Mouse (Mus musculus) hindbrain, postnatal 0 days (tissue): ENCODE data around the gene Khdrbs1. TPM values are rescaled to one million over a fixed set of nuclear protein-coding genes. Genes with fewer than 3 reads are reported as not detected.

ENCODE experiments used
- ATAC-seq: fragments of 200-750 bp; cut with Nextera tagmentation; 2 replicates; pipeline ENCODE4 v1.8.0; 2017; ENCODE audit warnings: mild to moderate bottlenecking, moderate TSS enrichment, moderate library complexity
- DNase-seq: peaks from one replicate; pipeline ENCODE4 v3.0.0-alpha.2; 2015; ENCODE audit warnings: low spot score
- H3K27ac ChIP-seq: fragments of 300-500 bp; sonication (generic); 2 replicates; pipeline ENCODE4 v1.5.1; 2014; ENCODE audit warnings: mild to moderate bottlenecking
- H3K27me3 ChIP-seq: fragments of 300-500 bp; sonication (generic); 2 replicates; pipeline ENCODE4 v1.6.1; 2014; ENCODE audit warnings: low read length, mixed read lengths; ENCODE audit not compliant: insufficient read depth
- H3K36me3 ChIP-seq: fragments of 300-500 bp; sonication (generic); 2 replicates; pipeline ENCODE4 v1.6.1; 2014; ENCODE audit warnings: low read length, mixed read lengths; ENCODE audit not compliant: insufficient read depth
- H3K4me1 ChIP-seq: fragments of 300-500 bp; sonication (generic); 2 replicates; pipeline ENCODE4 v1.6.1; 2014; ENCODE audit warnings: antibody characterized with exemption, low read length, mixed read lengths; ENCODE audit not compliant: insufficient read depth
- H3K4me2 ChIP-seq: fragments of 300-500 bp; sonication (generic); 2 replicates; pipeline ENCODE4 v1.6.1; 2014; ENCODE audit warnings: low read depth, mild to moderate bottlenecking, low read length, moderate library complexity, mixed read lengths
- H3K4me3 ChIP-seq: fragments of 300-500 bp; sonication (generic); 2 replicates; pipeline ENCODE4 v1.5.1; 2014; ENCODE audit warnings: low read length
- H3K9ac ChIP-seq: fragments of 300-500 bp; sonication (generic); replicated peaks from 2 replicates; pipeline ENCODE4 v1.6.1; 2014; ENCODE audit warnings: mild to moderate bottlenecking, low read length, moderate library complexity, mixed read lengths
- H3K9me3 ChIP-seq: fragments of 300-500 bp; sonication (generic); 2 replicates; pipeline ENCODE4 v1.6.1; 2016; ENCODE audit warnings: low read length, mixed read lengths
- CTCF ChIP-seq: IDR thresholded peaks from 2 replicates; pipeline ENCODE4 v1.5.1; 2016; ENCODE audit warnings: antibody characterized with exemption, control low read depth, low read depth
- WGBS: fragments of 180-500 bp; shearing (Covaris S2); extraction: QIAGEN DNeasy Blood & Tissue Kit; methylation state at CpG from one replicate; pipeline ENCODE4 v1.1.7; 2014; 5-methylcytosine and 5-hydroxymethylcytosine counted together
- polyA plus RNA-seq: library from polyadenylated mRNA; unstranded; fragments of >200 nt; fragmentation: Nextera tagmentation; extraction: Ambion mirVana; gene quantifications from 2 replicates; pipeline ENCODE4 v1.2.1, GENCODE M21; 2015
- total RNA-seq: library from RNA; depleted of rRNA; stranded (reverse); fragments of >200 nt; gene quantifications from 2 replicates; pipeline ENCODE4 v1.2.3, GENCODE M21; 2014

Khdrbs1 gene
- total and polyA plus RNA-seq, 2 experiments from 2014 or later = 75.1 to 86.5 TPM

DNA sequence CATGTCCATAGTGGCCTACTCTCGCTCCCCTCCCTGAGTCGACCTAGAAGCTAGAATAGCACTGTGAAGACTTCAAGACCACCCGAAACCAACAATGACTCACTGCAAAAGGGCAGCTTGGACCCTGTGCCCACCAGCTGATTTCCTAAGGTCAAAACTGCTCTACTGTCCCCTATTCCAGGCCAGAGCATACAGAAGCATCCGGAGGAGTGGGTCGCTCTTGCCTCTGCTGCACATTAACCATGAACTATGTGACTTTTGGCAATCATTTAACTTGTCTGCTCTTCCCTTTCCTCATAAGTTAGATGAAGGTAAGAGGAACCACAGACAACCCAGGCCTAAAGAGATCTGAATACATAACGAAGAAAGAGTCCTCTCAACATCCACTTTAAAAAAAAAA is 57.6 kb downstream of the Khdrbs1 start:
- TF ChIP-seq CTCF = no peak
- H3K36me3 ChIP-seq = peaks cover 61% of the 10 kb centered on the region
- no peaks in the 10 kb centered on the region for H3K9me3 ChIP-seq
- no peak overlapping the region for H3K4me2 ChIP-seq
- no peaks in the 10 kb centered on the region for H3K4me1 ChIP-seq
- H3K27ac ChIP-seq = no peak overlapping the region
- 97% methylated on average over 6 of the region's 6 CpGs for WGBS
- no peaks in the 10 kb centered on the region for H3K27me3 ChIP-seq
- H3K4me3 ChIP-seq = no peak overlapping the region
- H3K9ac ChIP-seq = no peak overlapping the region
- DNase-seq (no peak), ATAC-seq (no peak)

DNA sequence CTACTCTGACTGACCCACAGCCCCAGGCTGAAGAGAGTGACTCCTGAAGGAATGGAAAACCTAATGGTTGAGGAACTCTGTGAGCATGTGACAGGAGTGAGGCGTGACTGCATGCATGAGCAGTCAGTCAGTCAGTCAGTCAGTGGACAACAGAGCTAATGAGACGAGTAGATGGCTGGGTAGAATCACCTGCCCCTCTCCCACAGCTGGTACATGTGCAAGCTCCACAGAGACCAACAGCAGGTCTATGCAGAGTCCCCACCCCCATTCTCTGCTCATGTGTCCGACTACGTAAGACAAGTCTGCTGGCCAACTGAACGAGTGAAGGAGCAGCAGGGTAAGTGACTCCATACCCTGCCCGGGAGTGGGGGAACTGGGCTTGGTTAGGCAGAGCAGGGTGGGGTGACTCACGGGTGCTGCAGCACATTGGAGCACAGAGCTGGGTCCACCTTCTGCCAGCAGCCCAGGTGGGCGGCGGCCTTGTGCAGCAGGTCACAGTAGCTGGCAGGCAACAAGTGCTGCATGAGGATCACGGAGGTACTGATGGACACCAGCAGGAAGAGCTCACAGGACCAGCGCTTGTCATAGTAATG is 58.1 kb downstream of the Khdrbs1 start:
- no peaks in the 10 kb centered on the region for H3K27me3 ChIP-seq
- H3K4me3 ChIP-seq = no peak overlapping the region
- 87% methylated on average over 11 of the region's 11 CpGs for WGBS
- no peak overlapping the region for H3K4me2 ChIP-seq
- no peak for ATAC-seq
- peaks cover 56% of the 10 kb centered on the region for H3K36me3 ChIP-seq
- no peak overlapping the region for H3K27ac ChIP-seq
- no peaks in the 10 kb centered on the region for H3K4me1 ChIP-seq
- H3K9me3 ChIP-seq = no peaks in the 10 kb centered on the region
- no peak for DNase-seq
- TF ChIP-seq CTCF = no peak
- H3K9ac ChIP-seq = no peak overlapping the region

DNA sequence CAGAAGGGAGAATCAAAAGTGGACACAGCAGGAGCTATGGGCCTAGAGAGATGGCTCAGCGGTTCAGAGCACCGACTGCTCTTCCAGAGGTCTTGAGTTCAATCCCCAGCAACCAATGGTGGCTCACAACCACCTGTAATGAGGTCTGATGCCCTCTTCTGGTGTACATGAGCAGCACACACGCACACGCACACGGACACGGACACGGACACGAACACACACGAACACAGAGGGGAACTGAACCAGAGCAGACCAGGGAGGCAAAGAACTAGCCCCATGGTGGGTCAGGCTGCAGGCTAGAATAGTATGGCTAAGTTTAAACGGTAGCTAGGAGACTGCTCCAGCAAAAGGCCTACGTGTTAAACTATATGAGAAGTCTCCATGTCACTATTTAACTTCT is 60.3 kb downstream of the Khdrbs1 start:
- ATAC-seq (no peak), DNase-seq (no peak)
- H3K4me2 ChIP-seq = no peak overlapping the region
- no peaks in the 10 kb centered on the region for H3K27me3 ChIP-seq
- H3K4me3 ChIP-seq = no peak overlapping the region
- H3K9ac ChIP-seq = no peak overlapping the region
- WGBS = 96% methylated on average over 11 of the region's 11 CpGs
- no peak for TF ChIP-seq CTCF
- no peak overlapping the region for H3K27ac ChIP-seq
- H3K4me1 ChIP-seq = no peaks in the 10 kb centered on the region
- H3K36me3 ChIP-seq = peaks cover 64% of the 10 kb centered on the region
- no peaks in the 10 kb centered on the region for H3K9me3 ChIP-seq

DNA sequence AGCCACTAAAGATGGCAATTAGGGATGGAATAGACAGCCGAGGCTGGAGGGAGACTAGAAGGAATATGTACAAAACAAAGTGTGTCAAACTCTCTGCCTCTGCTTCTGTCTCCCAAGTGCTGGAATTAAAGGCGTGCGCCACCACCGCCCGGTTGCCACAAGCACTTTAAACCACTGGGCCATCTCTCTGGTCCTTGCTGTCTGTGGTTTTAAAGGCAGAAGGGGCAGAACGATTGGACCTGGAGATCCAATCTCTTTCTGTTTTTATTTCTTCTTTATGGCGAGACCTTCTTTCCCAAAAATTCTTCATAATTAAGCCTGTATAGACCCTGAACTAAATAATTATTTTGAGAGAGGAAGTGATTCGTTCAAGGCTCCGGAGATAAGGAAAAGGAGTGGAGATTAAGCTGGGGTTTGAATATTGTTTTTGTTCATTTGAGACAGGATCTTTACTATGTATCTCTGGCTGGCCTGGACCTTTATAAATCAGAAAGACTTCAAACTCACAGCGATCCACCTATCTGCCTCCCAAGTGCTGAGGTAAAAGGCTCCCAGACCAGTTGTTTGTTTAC is 69.1 kb downstream of the Khdrbs1 start:
- 9% methylated on average over 10 of the region's 10 CpGs for WGBS
- H3K4me3 ChIP-seq = peak overlapping the region; percentile 63
- peaks cover 3% of the 10 kb centered on the region for H3K4me1 ChIP-seq
- peak overlapping the region; percentile 94 for H3K27ac ChIP-seq
- DNase-seq = no peak
- ATAC-seq = peak; percentile 52; the same call in 1 of the 2 replicates
- peak overlapping the region; percentile 85 for H3K4me2 ChIP-seq
- no peaks in the 10 kb centered on the region for H3K27me3 ChIP-seq
- peaks cover 21% of the 10 kb centered on the region for H3K36me3 ChIP-seq
- H3K9me3 ChIP-seq = no peaks in the 10 kb centered on the region
- TF ChIP-seq CTCF = no peak
- peak overlapping the region; percentile 89 for H3K9ac ChIP-seq

DNA sequence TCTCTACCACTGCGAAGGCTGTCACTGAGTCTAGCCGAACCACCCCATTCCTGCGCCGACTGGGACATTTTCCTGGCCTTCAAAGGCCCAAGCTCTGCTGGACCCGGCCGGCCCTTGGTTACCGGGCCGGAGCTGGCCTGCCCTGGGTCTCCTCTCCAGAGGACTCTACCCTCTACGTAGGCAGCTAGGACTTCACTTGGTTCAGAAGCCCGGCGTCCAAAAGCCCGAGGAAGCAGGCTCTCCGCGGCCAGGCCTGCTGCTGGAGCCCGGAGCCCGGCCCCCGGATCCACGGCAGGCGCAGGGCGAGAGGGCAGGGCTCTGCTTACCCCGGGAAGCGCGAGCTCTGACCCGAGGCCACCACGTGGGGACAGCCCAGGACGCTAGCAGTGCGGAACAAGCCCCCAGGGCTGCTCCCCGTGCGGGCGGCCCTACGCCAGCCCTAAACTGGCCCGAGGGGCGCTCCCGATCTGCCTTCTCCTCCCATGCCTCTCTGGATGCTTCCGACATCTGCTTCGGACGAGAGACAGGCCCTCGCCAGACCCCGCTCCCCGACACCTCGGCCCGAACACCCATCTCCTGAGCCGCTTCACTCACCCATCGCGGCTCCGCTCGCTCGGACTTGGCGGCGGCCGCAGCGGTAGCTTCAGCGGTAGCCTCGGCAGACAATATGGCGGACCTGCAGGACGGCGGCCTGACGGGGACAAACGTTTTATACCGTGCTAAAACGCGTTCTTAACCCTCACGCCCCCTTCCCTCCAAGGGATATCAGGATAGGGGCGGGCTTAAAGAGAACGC is 69.8 kb downstream of the Khdrbs1 start, which contains the start of gene Kpna6:
TSS of gene Kpna6 (minus strand) at position 685 of the 795 bp plus-strand sequence.
- Histone ChIP-seq H3K4me1 (peaks cover 3% of the 10 kb centered on the region), H3K36me3 (peaks cover 18% of the 10 kb centered on the region), H3K4me2 (peak within 1 kb of the TSS; percentile 85), H3K4me3 (peak within 1 kb of the TSS; percentile 63), H3K9me3 (no peaks in the 10 kb centered on the region), H3K27ac (peak within 1 kb of the TSS; percentile 94), H3K9ac (peak within 1 kb of the TSS; percentile 89), H3K27me3 (no peaks in the 10 kb centered on the region)
- DNase-seq (peak; percentile 95), ATAC-seq (peak; percentile 94)
- TF ChIP-seq CTCF = no peak; the same call in 1 of the 2 replicates
- WGBS = under 1% methylated on average over 64 of the region's 65 CpGs

DNA sequence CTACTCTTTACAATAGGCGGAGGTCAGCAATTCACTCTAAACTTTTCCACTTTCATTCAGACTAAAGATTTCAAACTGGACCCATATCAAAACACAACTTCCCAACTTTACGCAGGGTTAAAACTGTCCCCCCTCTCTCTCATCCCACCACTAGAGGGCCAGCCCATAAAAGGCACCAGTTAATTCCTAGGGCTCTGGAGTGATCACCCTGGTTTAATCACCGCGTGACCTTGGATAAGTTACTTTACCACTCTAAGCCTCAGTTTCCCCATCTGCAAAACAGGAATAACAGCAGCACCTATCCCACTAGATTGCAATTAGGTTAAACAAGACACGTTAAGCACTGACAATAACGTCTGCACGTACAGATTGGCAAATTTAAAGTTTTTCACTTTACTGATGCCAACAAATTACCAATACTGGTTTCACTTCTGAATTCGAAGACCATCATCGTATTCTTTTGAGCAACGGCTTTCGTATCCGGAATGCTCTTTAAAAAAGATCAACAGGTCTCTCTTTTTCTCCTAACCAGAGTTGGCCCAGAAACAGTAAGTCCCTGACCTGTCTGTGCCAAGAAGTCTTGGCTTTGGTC is 70.5 kb downstream of the Khdrbs1 start:
- WGBS = 7% methylated on average over 12 of the region's 12 CpGs
- peak; percentile 71 for DNase-seq
- Histone ChIP-seq H3K36me3 (peaks cover 14% of the 10 kb centered on the region; the same call in 1 of the 2 replicates), H3K4me2 (peak overlapping the region; percentile 85), H3K4me1 (peaks cover 3% of the 10 kb centered on the region), H3K27me3 (no peaks in the 10 kb centered on the region), H3K9ac (peak overlapping the region; percentile 89), H3K27ac (peak overlapping the region; percentile 94), H3K4me3 (peak overlapping the region; percentile 63), H3K9me3 (no peaks in the 10 kb centered on the region)
- TF ChIP-seq CTCF = peak; percentile 81
- ATAC-seq = 0 out of 2 replicates have a peak, but pooled peaks have one; percentile 46
